Mouse (Mus musculus): ENCODE measurements around the gene Cntn1. TPM values are rescaled to one million over a fixed set of nuclear protein-coding genes. Genes with fewer than 3 reads are reported as not detected.

Cntn1 gene
- polyA plus RNA-seq, 1 experiment: 0.12 TPM

DNA sequence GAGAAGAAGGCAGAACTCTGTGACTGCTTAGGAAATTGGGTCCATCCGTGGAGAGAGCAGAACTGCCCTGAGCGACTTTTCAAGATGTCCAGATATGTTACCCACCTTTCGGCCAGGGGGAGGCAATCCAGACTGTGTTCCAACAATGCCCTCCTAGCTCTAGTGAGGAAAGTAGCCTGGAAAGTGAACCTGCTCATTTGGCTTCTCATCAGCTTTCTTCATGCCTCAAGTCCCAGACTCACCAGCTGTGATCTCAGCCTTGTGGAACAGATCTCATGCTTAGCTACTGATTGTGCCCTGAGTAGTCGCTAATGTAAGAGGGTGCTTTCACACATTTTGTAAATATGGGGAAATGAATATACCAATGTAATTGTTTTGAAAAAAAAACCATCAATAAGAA, 2.4 kb upstream of the Cntn1 start:
- Histone ChIP-seq H3K4me3 (ENCODE audit: extremely low read depth, insufficient read depth, insufficient read length) (no peak overlapping the region), H3K27ac (ENCODE audit: insufficient read depth, low read length) (no peak overlapping the region), H3K27me3 (ENCODE audit: control insufficient read depth, insufficient read depth, low read length) (no peaks in the 10 kb centered on the region), H3K4me1 (ENCODE audit: control insufficient read depth, insufficient read depth, insufficient read length) (no peaks in the 10 kb centered on the region), H3K36me3 (ENCODE audit: control insufficient read depth, insufficient read depth, low read length) (no peaks in the 10 kb centered on the region)
- no peak for DNase-seq (ENCODE audit: low read depth in 1 of 2, low spot score in 2 of 2)
- 79% methylated on average over 4 of the region's 4 CpGs for WGBS
- TF ChIP-seq CTCF (IDR thresholded peaks at IDR 0.05; ENCODE audit: extremely low read depth, insufficient read depth, insufficient read length, insufficient replicate concordance) (no peak), POLR2A (IDR thresholded peaks at IDR 0.05; ENCODE audit: low read depth, low read length) (no peak)

DNA sequence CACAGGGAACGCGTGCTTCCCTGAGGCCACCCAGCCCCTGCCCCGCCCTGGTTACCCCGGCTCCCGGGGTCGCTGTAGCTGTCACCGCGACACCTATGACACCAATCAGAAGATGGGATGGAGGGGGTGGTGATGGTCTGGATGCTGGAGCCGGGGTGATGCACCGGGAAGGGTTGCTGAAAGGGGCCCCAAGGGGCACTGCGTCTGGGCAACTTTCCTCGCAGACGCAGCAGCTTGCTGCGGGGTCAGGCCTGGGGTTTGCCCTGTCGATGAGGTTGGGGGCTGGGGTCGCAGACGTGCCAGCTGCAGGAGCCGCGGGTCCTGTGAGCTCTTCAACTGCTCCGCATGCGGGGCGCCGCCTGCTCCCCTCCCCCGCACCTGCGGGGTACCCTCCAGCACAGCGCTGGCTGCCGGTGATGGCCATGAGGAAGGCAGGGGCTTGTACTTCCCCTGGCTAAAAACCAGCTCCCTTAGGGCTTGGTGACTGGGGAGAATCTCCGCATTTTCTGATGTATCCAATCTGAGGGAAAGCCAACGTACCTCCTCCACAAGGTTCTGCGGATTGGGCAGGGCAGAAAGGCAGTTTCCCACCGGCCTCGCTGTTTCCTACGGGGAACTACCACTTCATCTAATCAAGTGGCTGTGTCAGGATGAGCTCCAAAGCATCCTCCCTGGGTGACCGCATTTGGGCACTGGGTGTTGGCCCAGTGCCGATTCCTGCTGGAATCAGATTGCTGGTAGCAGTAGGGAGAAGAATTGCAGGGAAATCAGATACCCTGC, 578 bp downstream of the Cntn1 start:
- H3K36me3 ChIP-seq (ENCODE audit: control insufficient read depth, insufficient read depth, low read length): no peaks in the 10 kb centered on the region
- H3K4me1 ChIP-seq (ENCODE audit: control insufficient read depth, insufficient read depth, insufficient read length): no peaks in the 10 kb centered on the region
- TF ChIP-seq CTCF (IDR thresholded peaks at IDR 0.05; ENCODE audit: extremely low read depth, insufficient read depth, insufficient read length, insufficient replicate concordance) (no peak), POLR2A (IDR thresholded peaks at IDR 0.05; ENCODE audit: low read depth, low read length) (no peak)
- 7% methylated on average over 35 of the region's 35 CpGs for WGBS
- H3K27me3 ChIP-seq (ENCODE audit: control insufficient read depth, insufficient read depth, low read length): no peaks in the 10 kb centered on the region
- H3K4me3 ChIP-seq (ENCODE audit: extremely low read depth, insufficient read depth, insufficient read length): no peak overlapping the region
- DNase-seq (ENCODE audit: low read depth in 1 of 2, low spot score in 2 of 2): no peak
- H3K27ac ChIP-seq (ENCODE audit: insufficient read depth, low read length): no peak overlapping the region

DNA sequence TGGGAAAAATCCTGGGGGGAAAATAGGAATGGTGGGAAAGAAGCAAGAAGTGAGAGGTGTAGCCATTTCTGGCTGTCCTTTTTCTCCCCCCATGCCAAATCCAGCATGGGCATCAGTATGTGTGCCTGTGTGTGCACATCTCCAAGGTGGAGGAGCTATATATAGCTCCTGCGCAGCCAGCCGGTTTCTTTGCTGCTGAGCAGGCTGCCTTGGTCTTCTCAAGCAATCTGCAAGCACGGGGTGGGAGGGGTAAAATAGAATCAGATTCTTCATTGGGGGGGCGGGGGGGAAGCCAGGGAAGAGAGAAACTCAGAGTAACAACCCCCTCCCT, 1.1 kb downstream of the Cntn1 start:
- no peak for DNase-seq (ENCODE audit: low read depth in 1 of 2, low spot score in 2 of 2)
- Histone ChIP-seq H3K4me1 (ENCODE audit: control insufficient read depth, insufficient read depth, insufficient read length) (no peaks in the 10 kb centered on the region), H3K4me3 (ENCODE audit: extremely low read depth, insufficient read depth, insufficient read length) (no peak overlapping the region), H3K27me3 (ENCODE audit: control insufficient read depth, insufficient read depth, low read length) (no peaks in the 10 kb centered on the region), H3K27ac (ENCODE audit: insufficient read depth, low read length) (no peak overlapping the region), H3K36me3 (ENCODE audit: control insufficient read depth, insufficient read depth, low read length) (no peaks in the 10 kb centered on the region)
- TF ChIP-seq CTCF (IDR thresholded peaks at IDR 0.05; ENCODE audit: extremely low read depth, insufficient read depth, insufficient read length, insufficient replicate concordance) (no peak), POLR2A (IDR thresholded peaks at IDR 0.05; ENCODE audit: low read depth, low read length) (no peak)
- WGBS: 21% methylated on average over 4 of the region's 4 CpGs

DNA sequence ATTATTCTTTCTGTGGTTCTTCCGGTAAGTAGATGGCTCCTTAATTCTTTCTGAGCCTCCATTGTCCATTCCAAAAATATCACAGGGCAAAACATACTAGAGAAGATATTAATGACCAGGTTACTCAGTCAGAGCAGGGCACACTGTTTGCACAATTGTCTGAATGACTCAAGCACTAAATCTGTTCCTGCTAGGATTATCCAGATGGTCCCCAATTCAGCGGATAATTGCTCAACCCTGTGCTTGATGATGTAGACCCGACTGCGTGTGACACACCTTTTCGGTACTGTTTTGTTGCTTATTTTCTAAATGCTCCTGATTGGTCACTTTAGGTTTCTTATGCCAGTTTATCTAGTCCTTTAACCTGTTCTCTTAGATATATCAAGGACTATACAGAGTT, 6.6 kb downstream of the Cntn1 start:
- Histone ChIP-seq H3K27me3 (ENCODE audit: control insufficient read depth, insufficient read depth, low read length) (no peaks in the 10 kb centered on the region), H3K36me3 (ENCODE audit: control insufficient read depth, insufficient read depth, low read length) (no peaks in the 10 kb centered on the region), H3K27ac (ENCODE audit: insufficient read depth, low read length) (no peak overlapping the region), H3K4me1 (ENCODE audit: control insufficient read depth, insufficient read depth, insufficient read length) (no peaks in the 10 kb centered on the region), H3K4me3 (ENCODE audit: extremely low read depth, insufficient read depth, insufficient read length) (no peak overlapping the region)
- DNase-seq (ENCODE audit: low read depth in 1 of 2, low spot score in 2 of 2): no peak
- WGBS: 93% methylated on average over 5 of the region's 5 CpGs
- no peak for TF ChIP-seq CTCF (IDR thresholded peaks at IDR 0.05; ENCODE audit: extremely low read depth, insufficient read depth, insufficient read length, insufficient replicate concordance)
- no peak for TF ChIP-seq POLR2A (IDR thresholded peaks at IDR 0.05; ENCODE audit: low read depth, low read length)

DNA sequence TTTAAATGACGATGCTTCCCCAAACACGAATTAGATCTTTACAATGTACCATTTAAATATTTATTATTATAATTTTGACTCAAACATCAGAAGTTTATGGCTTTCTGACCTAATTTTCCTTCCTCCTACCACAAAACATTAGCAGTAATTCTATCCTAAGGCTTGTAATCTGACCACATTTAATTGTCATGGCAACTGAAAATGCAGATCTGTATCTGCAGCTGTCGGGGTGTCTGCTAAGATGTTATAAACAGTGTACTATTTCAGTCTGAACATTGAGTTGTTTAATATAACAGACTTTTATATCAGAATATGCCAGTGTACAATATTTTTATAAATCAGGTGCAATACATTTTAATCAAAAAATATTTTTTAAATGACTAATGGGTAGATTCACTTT, 10.0 kb downstream of the Cntn1 start:
- Histone ChIP-seq H3K4me1 (ENCODE audit: control insufficient read depth, insufficient read depth, insufficient read length) (no peaks in the 10 kb centered on the region), H3K27me3 (ENCODE audit: control insufficient read depth, insufficient read depth, low read length) (no peaks in the 10 kb centered on the region), H3K27ac (ENCODE audit: insufficient read depth, low read length) (no peak overlapping the region), H3K36me3 (ENCODE audit: control insufficient read depth, insufficient read depth, low read length) (no peaks in the 10 kb centered on the region), H3K4me3 (ENCODE audit: extremely low read depth, insufficient read depth, insufficient read length) (no peak overlapping the region)
- no peak for DNase-seq (ENCODE audit: low read depth in 1 of 2, low spot score in 2 of 2)
- 68% methylated on average over 3 of the region's 3 CpGs for WGBS
- no peak for TF ChIP-seq POLR2A (IDR thresholded peaks at IDR 0.05; ENCODE audit: low read depth, low read length)

DNA sequence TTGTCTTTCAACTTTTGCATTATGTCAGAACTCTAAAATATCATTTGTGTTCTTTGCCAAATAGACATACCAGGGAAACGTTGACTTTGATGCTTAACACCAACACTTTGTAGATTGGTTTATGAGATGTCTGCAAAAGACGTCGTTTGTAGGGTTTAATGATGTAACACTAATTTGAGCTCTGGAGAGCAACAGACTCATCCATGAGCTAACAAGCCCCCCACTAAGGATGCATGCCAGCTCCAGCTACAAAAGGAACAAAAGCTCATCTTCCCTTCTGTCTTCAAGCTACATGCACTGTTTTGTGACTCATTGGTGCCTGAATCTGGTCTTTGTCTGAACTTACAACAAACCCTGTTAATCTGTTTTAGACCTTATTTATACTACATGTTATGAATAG, 28.5 kb downstream of the Cntn1 start:
- Histone ChIP-seq H3K27me3 (ENCODE audit: control insufficient read depth, insufficient read depth, low read length) (no peaks in the 10 kb centered on the region), H3K4me1 (ENCODE audit: control insufficient read depth, insufficient read depth, insufficient read length) (no peaks in the 10 kb centered on the region), H3K36me3 (ENCODE audit: control insufficient read depth, insufficient read depth, low read length) (no peaks in the 10 kb centered on the region), H3K4me3 (ENCODE audit: extremely low read depth, insufficient read depth, insufficient read length) (no peak overlapping the region), H3K27ac (ENCODE audit: insufficient read depth, low read length) (no peak overlapping the region)
- 79% methylated on average over 3 of the region's 3 CpGs for WGBS
- no peak for TF ChIP-seq CTCF (IDR thresholded peaks at IDR 0.05; ENCODE audit: extremely low read depth, insufficient read depth, insufficient read length, insufficient replicate concordance)
- TF ChIP-seq POLR2A (IDR thresholded peaks at IDR 0.05; ENCODE audit: low read depth, low read length): no peak
- DNase-seq (ENCODE audit: low read depth in 1 of 2, low spot score in 2 of 2): no peak

DNA sequence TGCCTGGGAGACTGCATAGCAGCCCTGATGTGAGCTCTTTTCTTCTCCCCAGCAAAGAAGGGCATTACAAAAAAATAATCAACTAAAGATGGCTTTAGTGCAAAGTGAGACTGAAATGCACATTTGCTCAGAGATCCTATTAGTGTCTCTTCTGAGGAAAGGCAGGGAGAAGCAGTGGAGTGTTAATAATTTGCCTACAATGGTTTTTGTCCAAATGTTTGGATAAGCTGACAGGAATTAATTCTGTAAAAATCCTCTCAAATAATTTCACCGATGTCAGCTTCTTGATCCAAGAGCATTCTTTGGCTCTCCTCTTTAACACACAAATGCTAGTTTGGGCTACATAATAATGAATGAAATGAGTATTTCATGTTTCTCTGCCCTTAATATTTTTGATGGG, 34.9 kb downstream of the Cntn1 start:
- Histone ChIP-seq H3K27ac (ENCODE audit: insufficient read depth, low read length) (no peak overlapping the region), H3K36me3 (ENCODE audit: control insufficient read depth, insufficient read depth, low read length) (no peaks in the 10 kb centered on the region), H3K4me3 (ENCODE audit: extremely low read depth, insufficient read depth, insufficient read length) (no peak overlapping the region), H3K4me1 (ENCODE audit: control insufficient read depth, insufficient read depth, insufficient read length) (no peaks in the 10 kb centered on the region), H3K27me3 (ENCODE audit: control insufficient read depth, insufficient read depth, low read length) (no peaks in the 10 kb centered on the region)
- no peak for DNase-seq (ENCODE audit: low read depth in 1 of 2, low spot score in 2 of 2)
- no peak for TF ChIP-seq CTCF (IDR thresholded peaks at IDR 0.05; ENCODE audit: extremely low read depth, insufficient read depth, insufficient read length, insufficient replicate concordance)
- no peak for TF ChIP-seq POLR2A (IDR thresholded peaks at IDR 0.05; ENCODE audit: low read depth, low read length)
- 94% methylated on average over 1 of the region's 1 CpGs for WGBS

All from spleen, adult 2 months (tissue).